Mouse (Mus musculus) E14TG2a.4 (cell line): Measurements from ENCODE around the gene Pdpn.

ENCODE experiments used
- H3K27me3 ChIP-seq: 2 replicates; pipeline ENCODE4 v1.6.1; 2014; ENCODE audit warnings: low read length, control low read depth; ENCODE audit not compliant: insufficient read depth
- H3K36me3 ChIP-seq: 2 replicates; pipeline ENCODE4 v1.6.1; 2014; ENCODE audit warnings: low read length, control low read depth; ENCODE audit not compliant: insufficient read depth
- H3K4me1 ChIP-seq: replicated peaks from 2 replicates; pipeline ENCODE4 v1.6.1; 2014; ENCODE audit warnings: low read depth, low read length, control low read depth
- H3K4me3 ChIP-seq: replicated peaks from 2 replicates; pipeline ENCODE4 v1.5.1; 2014; ENCODE audit warnings: mild to moderate bottlenecking, low read length
- H3K9me3 ChIP-seq: 2 replicates; pipeline ENCODE4 v1.6.1; 2014; ENCODE audit warnings: low read length, control low read depth
- CTCF ChIP-seq: conservative IDR thresholded peaks from 2 replicates; pipeline ENCODE4 v1.5.1; 2014; ENCODE audit warnings: low read length
- NANOG ChIP-seq: IDR thresholded peaks from 2 replicates; pipeline ENCODE4 v1.6.1; 2014; ENCODE audit warnings: borderline replicate concordance, low read length, mixed read lengths
- POU5F1 ChIP-seq: IDR thresholded peaks from 2 replicates; pipeline ENCODE4 v1.6.1; 2014; ENCODE audit warnings: low read length, borderline replicate concordance

Pdpn gene

GRCm38 (mm10) chr4:143330566-143330965, 31.2 kb upstream of the Pdpn start:
- H3K4me1 ChIP-seq = peaks cover 59% of the 10 kb centered on the region
- no peaks in the 10 kb centered on the region for H3K36me3 ChIP-seq
- peaks cover 17% of the 10 kb centered on the region for H3K27me3 ChIP-seq
- H3K4me3 ChIP-seq = 0 out of 2 replicates have a peak overlapping the region, but pooled peaks have one; percentile 17
- TF ChIP-seq POU5F1 = no peak
- no peak for TF ChIP-seq NANOG
- TF ChIP-seq CTCF = no peak
- no peaks in the 10 kb centered on the region for H3K9me3 ChIP-seq

GRCm38 (mm10) chr4:143325625-143325941, 26.2 kb upstream of the Pdpn start:
- H3K36me3 ChIP-seq = no peaks in the 10 kb centered on the region
- H3K4me3 ChIP-seq = no peak overlapping the region
- H3K9me3 ChIP-seq = no peaks in the 10 kb centered on the region
- TF ChIP-seq CTCF = peak; percentile 82
- TF ChIP-seq POU5F1 = no peak
- no peak for TF ChIP-seq NANOG
- H3K27me3 ChIP-seq = peaks cover 6% of the 10 kb centered on the region; the same call in 1 of the 2 replicates
- H3K4me1 ChIP-seq = peaks cover 62% of the 10 kb centered on the region

GRCm38 (mm10) chr4:143324925-143325624, 25.7 kb upstream of the Pdpn start:
- Histone ChIP-seq H3K4me3 (no peak overlapping the region), H3K27me3 (0 out of 2 replicates have a peak, but pooled peaks cover 4% of the 10 kb centered on the region), H3K9me3 (no peaks in the 10 kb centered on the region), H3K36me3 (no peaks in the 10 kb centered on the region), H3K4me1 (peaks cover 56% of the 10 kb centered on the region)
- TF ChIP-seq POU5F1 (no peak), NANOG (no peak), CTCF (no peak)

- Histone ChIP-seq H3K4me1 (peaks cover 55% of the 10 kb centered on the region), H3K4me3 (no peak overlapping the region), H3K36me3 (no peaks in the 10 kb centered on the region), H3K9me3 (no peaks in the 10 kb centered on the region), H3K27me3 (0 out of 2 replicates have a peak, but pooled peaks cover 4% of the 10 kb centered on the region)
- TF ChIP-seq CTCF (no peak), NANOG (no peak), POU5F1 (no peak)
These were observed 25.0 kb upstream of the Pdpn start for GRCm38 (mm10) chr4:143324176-143324924.

- H3K9me3 ChIP-seq = no peaks in the 10 kb centered on the region
- TF ChIP-seq POU5F1 (no peak), CTCF (no peak), NANOG (no peak)
- no peaks in the 10 kb centered on the region for H3K27me3 ChIP-seq
- peaks cover 29% of the 10 kb centered on the region for H3K4me1 ChIP-seq
- H3K36me3 ChIP-seq = no peaks in the 10 kb centered on the region
- H3K4me3 ChIP-seq = no peak overlapping the region
These were observed 13.9 kb upstream of the Pdpn start for GRCm38 (mm10) chr4:143313299-143313698.

GRCm38 (mm10) chr4:143311341-143311740, 12.0 kb upstream of the Pdpn start:
- no peaks in the 10 kb centered on the region for H3K9me3 ChIP-seq

GRCm38 (mm10) chr4:143305987-143306772, 6.8 kb upstream of the Pdpn start:
- Histone ChIP-seq H3K4me3 (peak overlapping the region; percentile 14; the same call in 1 of the 2 replicates), H3K36me3 (peaks cover 3% of the 10 kb centered on the region; the same call in 1 of the 2 replicates), H3K27me3 (no peaks in the 10 kb centered on the region), H3K4me1 (peaks cover 74% of the 10 kb centered on the region), H3K9me3 (no peaks in the 10 kb centered on the region)
- TF ChIP-seq POU5F1 (peak; percentile 70; the same call in 1 of the 2 replicates), CTCF (no peak), NANOG (peak; percentile 65; the same call in 1 of the 2 replicates)

More at GRCm38 (mm10) chr4:143311341-143311740, 12.0 kb upstream of the Pdpn start:
- TF ChIP-seq POU5F1 (no peak), NANOG (no peak), CTCF (peak; percentile 56)
- Histone ChIP-seq H3K4me3 (no peak overlapping the region), H3K4me1 (peaks cover 47% of the 10 kb centered on the region), H3K27me3 (no peaks in the 10 kb centered on the region), H3K36me3 (no peaks in the 10 kb centered on the region)

- Histone ChIP-seq H3K9me3 (no peaks in the 10 kb centered on the region), H3K36me3 (peaks cover 3% of the 10 kb centered on the region; the same call in 1 of the 2 replicates), H3K4me3 (no peak overlapping the region), H3K4me1 (peaks cover 85% of the 10 kb centered on the region), H3K27me3 (peaks cover 4% of the 10 kb centered on the region; the same call in 1 of the 2 replicates)
- TF ChIP-seq CTCF (no peak), NANOG (no peak), POU5F1 (no peak)
These were observed 5.7 kb upstream of the Pdpn start for GRCm38 (mm10) chr4:143305031-143305430.
